Mouse (Mus musculus): ENCODE data around the gene Sh2d2a. TPM values are rescaled to one million over a fixed set of nuclear protein-coding genes. Genes with fewer than 3 reads are reported as not detected.

Gene Sh2d2a
- not detected for polyA plus RNA-seq (2014; fragmentation: Illumina TruSeq; extraction: RNeasy Lipid Tissue Mini Kit (QIAGEN cat#74804); ENCODE audit: low read depth, low replicate concordance)

GRCm38 (mm10) chr3:87846650-87847110, at the start of gene Sh2d2a:
TSS of gene Sh2d2a (plus strand) at chr3:87846755.

GRCm38 (mm10) chr3:87824206-87824605, 22.3 kb upstream of the Sh2d2a start, which contains the start of gene Pear1:
TSS of gene Pear1 (minus strand) at chr3:87824306.

GRCm38 (mm10) chr3:87885281-87886003, 38.9 kb downstream of the Sh2d2a start, which contains the start of gene Prcc:
TSS of gene Prcc (minus strand) at chr3:87885608.

Other genes with a start within 250 kb of the Sh2d2a start
- 22.6 TPM for gene Arhgef11, start 229.2 kb upstream of the Sh2d2a start, polyA plus RNA-seq (2014; fragmentation: Illumina TruSeq; extraction: RNeasy Lipid Tissue Mini Kit (QIAGEN cat#74804); ENCODE audit: low read depth, low replicate concordance)
- gene Lrrc71, start 98.1 kb upstream of the Sh2d2a start, polyA plus RNA-seq (2014; fragmentation: Illumina TruSeq; extraction: RNeasy Lipid Tissue Mini Kit (QIAGEN cat#74804); ENCODE audit: low read depth, low replicate concordance): not detected
- gene Ntrk1, start 51.6 kb upstream of the Sh2d2a start, polyA plus RNA-seq (2014; fragmentation: Illumina TruSeq; extraction: RNeasy Lipid Tissue Mini Kit (QIAGEN cat#74804); ENCODE audit: low read depth, low replicate concordance): not detected
- gene Insrr, start 49.8 kb upstream of the Sh2d2a start, polyA plus RNA-seq (2014; fragmentation: Illumina TruSeq; extraction: RNeasy Lipid Tissue Mini Kit (QIAGEN cat#74804); ENCODE audit: low read depth, low replicate concordance): 1.1 TPM
- gene Pear1, start 22.4 kb upstream of the Sh2d2a start, polyA plus RNA-seq (2014; fragmentation: Illumina TruSeq; extraction: RNeasy Lipid Tissue Mini Kit (QIAGEN cat#74804); ENCODE audit: low read depth, low replicate concordance): 0.89 TPM
- gene Prcc, start 38.9 kb downstream of the Sh2d2a start, polyA plus RNA-seq (2014; fragmentation: Illumina TruSeq; extraction: RNeasy Lipid Tissue Mini Kit (QIAGEN cat#74804); ENCODE audit: low read depth, low replicate concordance): 3.1 TPM
- 129 TPM for gene Hdgf, start 59.6 kb downstream of the Sh2d2a start, polyA plus RNA-seq (2014; fragmentation: Illumina TruSeq; extraction: RNeasy Lipid Tissue Mini Kit (QIAGEN cat#74804); ENCODE audit: low read depth, low replicate concordance)
- gene Mrpl24, start 72.8 kb downstream of the Sh2d2a start, polyA plus RNA-seq (2014; fragmentation: Illumina TruSeq; extraction: RNeasy Lipid Tissue Mini Kit (QIAGEN cat#74804); ENCODE audit: low read depth, low replicate concordance): 80.9 TPM
- gene Isg20l2, start 83.6 kb downstream of the Sh2d2a start, polyA plus RNA-seq (2014; fragmentation: Illumina TruSeq; extraction: RNeasy Lipid Tissue Mini Kit (QIAGEN cat#74804); ENCODE audit: low read depth, low replicate concordance): 16.4 TPM
- gene Rrnad1, start 84.0 kb downstream of the Sh2d2a start, polyA plus RNA-seq (2014; fragmentation: Illumina TruSeq; extraction: RNeasy Lipid Tissue Mini Kit (QIAGEN cat#74804); ENCODE audit: low read depth, low replicate concordance): 4.0 TPM
- not detected for gene Crabp2, start 101.9 kb downstream of the Sh2d2a start, polyA plus RNA-seq (2014; fragmentation: Illumina TruSeq; extraction: RNeasy Lipid Tissue Mini Kit (QIAGEN cat#74804); ENCODE audit: low read depth, low replicate concordance)
- 14.6 TPM for gene Nes, start 124.3 kb downstream of the Sh2d2a start, polyA plus RNA-seq (2014; fragmentation: Illumina TruSeq; extraction: RNeasy Lipid Tissue Mini Kit (QIAGEN cat#74804); ENCODE audit: low read depth, low replicate concordance)
- gene Bcan, start 153.5 kb downstream of the Sh2d2a start, polyA plus RNA-seq (2014; fragmentation: Illumina TruSeq; extraction: RNeasy Lipid Tissue Mini Kit (QIAGEN cat#74804); ENCODE audit: low read depth, low replicate concordance): not detected
- not detected for gene Hapln2, start 180.8 kb downstream of the Sh2d2a start, polyA plus RNA-seq (2014; fragmentation: Illumina TruSeq; extraction: RNeasy Lipid Tissue Mini Kit (QIAGEN cat#74804); ENCODE audit: low read depth, low replicate concordance)
- gene Gpatch4, start 196.4 kb downstream of the Sh2d2a start, polyA plus RNA-seq (2014; fragmentation: Illumina TruSeq; extraction: RNeasy Lipid Tissue Mini Kit (QIAGEN cat#74804); ENCODE audit: low read depth, low replicate concordance): 5.6 TPM
- gene Naxe, start 211.7 kb downstream of the Sh2d2a start, polyA plus RNA-seq (2014; fragmentation: Illumina TruSeq; extraction: RNeasy Lipid Tissue Mini Kit (QIAGEN cat#74804); ENCODE audit: low read depth, low replicate concordance): 26.2 TPM
- not detected for gene Ttc24, start 231.5 kb downstream of the Sh2d2a start, polyA plus RNA-seq (2014; fragmentation: Illumina TruSeq; extraction: RNeasy Lipid Tissue Mini Kit (QIAGEN cat#74804); ENCODE audit: low read depth, low replicate concordance)
- not detected for gene Iqgap3, start 235.2 kb downstream of the Sh2d2a start, polyA plus RNA-seq (2014; fragmentation: Illumina TruSeq; extraction: RNeasy Lipid Tissue Mini Kit (QIAGEN cat#74804); ENCODE audit: low read depth, low replicate concordance)

All from kidney, adult 10 weeks (tissue).